Mouse (Mus musculus): ENCODE results near the gene Pdf.
"Not testable (repeated sequence)": the region's sequence is repeated elsewhere in the genome, so short reads cannot be mapped to it uniquely, and the experiment has no call there.

Gene Pdf

DNA sequence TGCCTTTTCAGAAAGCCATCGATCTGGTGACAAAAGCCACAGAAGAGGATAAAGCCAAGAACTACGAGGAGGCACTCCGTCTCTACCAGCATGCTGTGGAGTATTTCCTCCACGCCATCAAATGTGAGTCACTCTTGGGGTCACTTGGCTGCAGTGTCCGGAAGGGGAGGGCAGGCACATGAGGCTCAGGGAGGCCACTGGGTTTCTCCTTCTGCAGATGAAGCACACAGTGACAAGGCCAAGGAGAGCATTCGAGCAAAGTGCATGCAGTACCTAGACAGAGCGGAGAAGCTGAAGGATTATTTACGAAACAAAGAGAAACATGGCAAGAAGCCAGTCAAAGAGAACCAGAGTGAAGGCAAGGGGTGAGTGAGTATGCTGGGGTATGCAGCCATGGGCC, 11.8 kb downstream of the Pdf start:
- DNase-seq (ENCODE audit: low spot score in 2 of 2), result no peak

DNA sequence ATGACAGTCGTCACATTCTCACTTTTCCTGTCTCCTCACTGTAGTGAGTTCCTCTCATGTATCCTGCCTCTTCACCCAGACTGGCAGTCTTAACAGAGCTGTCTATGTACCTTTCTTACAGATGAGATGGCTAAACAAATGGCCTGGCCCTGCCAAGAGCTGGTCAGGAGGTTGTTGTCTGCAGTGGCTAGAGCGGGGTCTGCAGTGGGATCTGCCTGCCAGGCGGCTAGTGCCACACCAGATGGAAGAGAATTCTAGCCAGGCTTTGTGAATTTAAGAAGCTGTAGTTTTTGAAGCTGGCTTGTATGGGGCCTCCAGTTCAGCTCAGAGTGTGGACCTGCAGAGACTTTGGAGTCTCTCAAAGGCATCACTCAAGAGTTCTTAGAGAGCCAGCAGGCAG, 12.8 kb downstream of the Pdf start:
- DNase-seq (ENCODE audit: low spot score in 2 of 2), result no peak

GRCm38 (mm10) chr8:107033609-107034008, 14.8 kb downstream of the Pdf start:
- DNase-seq (ENCODE audit: low spot score in 2 of 2), result not testable (repeated sequence)

DNA sequence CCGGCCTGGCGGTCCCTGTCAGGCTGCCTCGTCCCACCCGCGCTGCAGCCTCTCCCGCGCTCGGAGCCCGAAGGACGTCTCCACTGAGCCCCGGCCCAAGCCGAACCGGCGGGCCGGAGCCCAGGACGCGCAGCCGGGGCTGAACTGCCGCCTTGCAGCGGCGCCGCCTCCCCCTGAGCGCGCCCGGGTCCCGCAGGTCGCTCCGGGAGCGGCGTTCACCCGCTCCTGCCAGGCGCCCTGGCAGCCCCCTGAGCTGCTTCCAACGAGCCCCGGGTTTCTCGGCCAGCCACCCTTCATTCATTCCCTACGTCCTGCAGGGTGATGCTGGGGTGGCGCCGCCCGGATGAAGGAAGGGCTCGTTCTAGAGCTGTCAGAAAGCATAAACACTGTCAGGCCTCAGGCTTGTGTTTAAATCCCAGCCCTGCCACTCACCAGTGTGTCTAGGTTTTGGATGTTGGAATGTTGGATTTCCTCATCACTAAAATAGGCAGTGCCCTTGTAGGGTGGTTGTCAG, 16.8 kb downstream of the Pdf start:
- peak in 1 of 2 experiments; percentile 10 for DNase-seq (ENCODE audit: low spot score in 2 of 2)

- DNase-seq (ENCODE audit: low spot score in 2 of 2), result peak; percentile 95 to 96
Measured at GRCm38 (mm10) chr8:107030650-107031576, 17.5 kb downstream of the Pdf start, which contains the start of gene Vps4a. Gene Vps4a (plus strand): TSS chr8:107031222.

DNA sequence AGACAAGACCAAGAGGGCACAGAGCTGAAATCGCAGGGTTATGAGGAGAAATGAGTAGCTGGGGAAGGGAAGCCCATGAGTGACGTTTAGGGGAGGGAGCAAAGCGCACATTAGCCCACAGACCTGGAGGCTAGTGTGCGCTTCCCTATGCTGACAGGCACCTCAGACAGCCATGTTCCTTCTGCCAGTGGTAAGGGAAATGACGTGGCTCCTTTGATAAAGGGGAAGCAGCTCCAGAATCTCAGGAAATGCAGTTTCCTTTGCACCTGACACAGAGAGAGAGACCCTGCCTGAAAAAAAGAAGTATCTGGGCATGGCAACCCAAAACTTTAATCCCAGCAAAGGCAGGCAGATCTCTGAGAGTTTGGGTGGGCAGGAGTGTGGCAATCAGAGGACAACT, 18.4 kb downstream of the Pdf start:
- DNase-seq (ENCODE audit: low spot score in 2 of 2), result no peak

DNA sequence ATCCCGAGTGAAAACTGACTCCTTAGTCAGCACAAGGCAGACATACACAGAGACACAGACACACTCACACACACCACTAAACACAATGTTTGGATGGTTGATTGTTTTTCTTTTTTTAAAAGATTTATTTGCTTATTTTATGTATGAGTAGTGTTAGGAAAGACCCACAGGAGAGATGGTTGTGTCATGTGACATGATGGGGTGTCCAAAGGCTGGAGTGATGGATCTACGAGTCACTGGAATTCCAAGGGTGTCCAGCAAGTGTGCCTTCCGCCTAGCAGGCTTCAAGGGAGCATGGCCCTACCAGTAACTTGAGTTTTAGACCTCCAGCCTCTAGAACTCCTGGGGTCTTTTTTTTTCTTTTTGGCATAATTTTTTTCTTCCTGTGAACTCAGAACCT, 19.1 kb downstream of the Pdf start:
- DNase-seq (ENCODE audit: low spot score in 2 of 2), result no peak

DNA sequence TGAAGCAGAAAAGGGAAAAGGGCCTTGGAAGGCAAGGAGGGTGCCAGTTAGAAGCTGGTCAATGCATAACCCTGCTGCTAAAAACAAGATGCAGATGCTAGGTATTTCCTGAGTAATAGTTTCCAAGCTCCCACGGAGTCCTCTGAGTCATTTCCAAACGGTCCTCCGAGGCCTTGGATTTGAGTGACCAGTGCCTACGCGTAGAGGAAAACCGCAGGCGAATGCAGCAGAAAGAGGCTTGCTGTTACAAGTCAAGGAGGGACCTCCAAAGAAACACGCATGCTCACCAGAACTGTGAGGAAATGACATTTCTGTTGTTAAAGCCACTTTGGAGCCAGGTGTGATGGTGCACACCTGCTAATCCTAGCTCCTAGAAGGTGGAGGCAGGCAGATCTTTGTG, 24.9 kb downstream of the Pdf start:
- DNase-seq (ENCODE audit: low spot score in 2 of 2), result no peak

GRCm38 (mm10) chr8:107014915-107015314, 33.5 kb downstream of the Pdf start:
- no peak for DNase-seq (ENCODE audit: low spot score in 2 of 2)

GRCm38 (mm10) chr8:107012666-107013065, 35.7 kb downstream of the Pdf start:
- DNase-seq (ENCODE audit: low spot score in 2 of 2), result no peak

DNA sequence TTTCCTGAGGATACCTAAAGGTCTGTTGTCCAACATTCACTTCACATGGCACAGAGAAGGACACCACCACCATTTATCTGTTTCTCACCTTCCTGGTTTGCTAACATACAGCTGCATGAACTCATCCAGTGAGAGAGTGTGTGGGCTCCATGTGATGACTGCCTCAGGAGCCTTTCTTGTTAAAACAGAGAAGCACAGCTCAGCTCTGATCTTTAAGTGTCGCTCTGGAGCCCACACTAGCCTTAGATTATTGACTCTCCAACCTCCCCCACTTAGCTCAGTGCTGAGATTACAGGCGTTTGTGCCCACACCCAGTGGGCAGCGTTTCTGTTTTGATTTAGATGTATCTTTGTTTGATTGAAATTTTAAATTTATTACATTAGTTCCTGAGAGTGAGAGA, 40.6 kb downstream of the Pdf start:
- DNase-seq (ENCODE audit: low spot score in 2 of 2), result no peak

- peak; percentile 60 to 80 for DNase-seq (ENCODE audit: low spot score in 2 of 2)
Measured at GRCm38 (mm10) chr8:107002532-107002931, 45.9 kb downstream of the Pdf start.

- DNase-seq (ENCODE audit: low spot score in 2 of 2), result no peak
Measured at GRCm38 (mm10) chr8:106999068-106999467, 49.3 kb downstream of the Pdf start.

DNA sequence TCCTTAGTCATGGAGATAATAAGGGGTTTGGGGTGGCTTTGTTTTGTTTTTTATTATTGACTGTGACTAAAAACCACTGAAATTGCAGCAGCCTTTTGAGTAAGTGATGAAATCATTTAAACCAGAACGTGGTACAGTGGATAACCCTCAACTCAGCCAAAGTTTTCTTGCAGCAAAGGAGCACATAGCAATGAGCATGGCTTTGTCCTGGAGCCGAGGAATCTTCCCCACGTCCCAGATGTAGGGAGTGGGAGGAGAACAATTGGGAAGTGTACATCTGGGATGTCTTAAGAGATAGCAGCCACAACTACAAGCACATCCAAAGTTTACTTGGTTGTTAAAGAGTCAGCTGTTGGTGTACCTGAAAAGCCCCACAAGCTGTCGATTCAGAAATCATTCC, 51.0 kb downstream of the Pdf start:
- DNase-seq (ENCODE audit: low spot score in 2 of 2), result no peak

DNA sequence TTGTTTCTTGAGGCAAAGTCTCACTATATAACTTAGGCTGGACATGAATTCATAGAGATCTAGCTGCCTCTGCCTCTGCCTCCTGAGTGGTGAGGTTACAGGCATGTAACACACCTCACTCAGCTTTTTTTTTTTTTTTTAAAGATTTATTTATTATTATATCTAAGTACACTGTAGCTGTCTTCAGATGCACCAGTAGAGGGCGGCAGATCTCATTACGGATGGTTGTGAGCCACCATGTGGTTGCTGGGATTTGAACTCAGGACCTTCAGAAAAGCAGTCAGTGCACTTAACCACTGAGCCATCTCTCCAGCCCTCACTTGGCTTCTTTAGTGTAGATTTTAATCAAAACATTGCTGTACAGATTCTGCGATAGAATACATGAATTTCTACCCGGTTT, 52.1 kb downstream of the Pdf start:
- not testable (repeated sequence) for DNase-seq (ENCODE audit: low spot score in 2 of 2)

Data from spleen, postnatal 14 days (tissue).